Mouse (Mus musculus) embryonic facial prominence, embryonic 10.5 days (tissue): Measurements from ENCODE around the gene H6pd. TPM values are rescaled to one million over a fixed set of nuclear protein-coding genes. Genes with fewer than 3 reads are reported as not detected.

Experiments used
- DNase-seq: peaks from one replicate; pipeline ENCODE4 v3.0.0-alpha.2; 2017; ENCODE audit warnings: low spot score
- H3K27ac ChIP-seq: fragments of 300-500 bp; sonication (generic); replicated peaks from 2 replicates; pipeline ENCODE4 v1.5.1; 2016; ENCODE audit warnings: mild to moderate bottlenecking
- H3K27me3 ChIP-seq: fragments of 300-500 bp; sonication (generic); replicated peaks from 2 replicates; pipeline ENCODE4 v1.6.1; 2016; ENCODE audit warnings: low read depth, mild to moderate bottlenecking; ENCODE audit not compliant: poor library complexity, severe bottlenecking
- H3K36me3 ChIP-seq: fragments of 300-500 bp; sonication (generic); replicated peaks from 2 replicates; pipeline ENCODE4 v1.6.1; 2016; ENCODE audit warnings: mild to moderate bottlenecking, moderate library complexity
- H3K4me1 ChIP-seq: fragments of 300-500 bp; sonication (generic); 2 replicates; pipeline ENCODE4 v1.6.1; 2016
- H3K4me3 ChIP-seq: fragments of 300-500 bp; sonication (generic); 2 replicates; pipeline ENCODE4 v1.5.1; 2016; ENCODE audit warnings: mild to moderate bottlenecking, moderate library complexity
- H3K9me3 ChIP-seq: fragments of 300-500 bp; sonication (generic); 2 replicates; pipeline ENCODE4 v1.6.1; 2016; ENCODE audit warnings: mild to moderate bottlenecking
- WGBS: fragments of 180-500 bp; shearing (Covaris S2); methylation state at CpG from one replicate; pipeline ENCODE4 v1.1.7; 2016; 5-methylcytosine and 5-hydroxymethylcytosine counted together
- polyA plus RNA-seq: library from polyadenylated mRNA; unstranded; fragments of >200 nt; fragmentation: Nextera tagmentation; extraction: Ambion mirVana; gene quantifications from 2 replicates; pipeline ENCODE4 v1.2.1, GENCODE M21; 2016

H6pd gene
- polyA plus RNA-seq, 1 experiment from 2014 or later, result 5.3 TPM

DNA sequence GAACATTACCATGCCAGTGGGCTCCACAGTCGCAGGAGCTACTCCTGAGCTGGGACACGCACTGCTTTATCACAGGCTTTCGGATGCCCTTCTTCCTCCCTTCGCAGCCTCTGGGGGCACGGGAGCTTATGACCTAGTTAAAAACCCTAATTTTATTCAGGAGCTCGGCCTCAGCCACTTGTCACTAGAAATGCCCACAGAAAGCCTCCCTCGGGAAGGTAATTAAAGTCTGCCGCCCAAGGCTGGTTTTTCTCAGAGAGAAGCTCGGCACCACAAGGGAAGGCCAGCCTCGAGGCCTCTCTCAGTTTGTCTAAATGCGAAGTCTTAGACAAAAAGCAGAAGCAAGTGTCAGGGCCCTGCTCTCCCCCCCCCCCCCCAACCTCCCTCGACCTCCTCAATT is 64.6 kb downstream of the H6pd start:
- Histone ChIP-seq H3K4me3 (peak overlapping the region; percentile 22; the same call in 1 of the 2 replicates), H3K27ac (peak overlapping the region; percentile 78), H3K4me1 (peaks cover 99% of the 10 kb centered on the region), H3K27me3 (peaks cover 8% of the 10 kb centered on the region; the same call in 1 of the 2 replicates), H3K36me3 (no peaks in the 10 kb centered on the region), H3K9me3 (no peaks in the 10 kb centered on the region)
- DNase-seq, result peak; percentile 59
- WGBS, result 23% methylated on average over 12 of the region's 12 CpGs

DNA sequence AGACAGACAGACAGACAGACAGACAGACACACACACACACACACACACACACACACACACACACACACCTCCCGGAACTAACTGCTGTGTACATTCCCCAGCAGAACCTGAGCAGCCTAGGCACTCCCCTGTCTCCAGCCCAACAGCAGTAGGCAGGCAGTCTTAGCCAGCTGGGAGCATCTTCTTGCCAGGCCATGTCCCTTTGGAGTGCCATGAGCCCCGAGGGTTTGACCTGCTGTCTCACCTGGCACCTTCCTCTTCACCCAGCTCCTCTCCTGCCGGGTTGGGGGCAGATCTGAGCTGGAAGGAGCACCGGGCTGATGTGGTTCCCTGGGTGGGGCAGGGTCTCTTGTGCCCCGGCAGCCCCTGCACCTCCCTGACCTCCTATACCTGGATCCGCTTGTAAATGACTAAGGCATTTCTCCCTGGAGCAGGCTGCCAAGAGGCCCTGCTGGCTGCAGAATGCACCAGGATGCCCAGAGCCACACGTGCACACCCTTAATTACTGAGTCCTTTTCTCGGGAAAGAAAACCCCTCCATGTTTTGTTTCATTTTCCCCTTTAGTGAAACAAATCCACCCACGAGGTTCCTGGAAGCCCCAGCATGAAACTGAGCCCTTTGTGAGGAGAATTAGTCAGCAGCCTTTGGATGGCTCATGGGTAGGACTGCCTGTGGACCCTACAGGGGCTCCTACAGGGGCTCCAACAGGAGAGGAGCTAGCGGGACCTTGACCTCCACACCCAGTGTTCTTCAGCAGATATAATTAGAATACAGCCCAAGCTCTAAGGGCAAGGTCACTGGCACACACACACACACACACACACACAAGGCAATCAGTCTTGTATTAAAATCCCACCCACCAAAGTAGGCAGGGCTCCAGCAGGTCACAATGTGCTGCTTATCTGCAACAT is 65.7 kb downstream of the H6pd start:
- Histone ChIP-seq H3K36me3 (no peaks in the 10 kb centered on the region), H3K27me3 (peaks cover 8% of the 10 kb centered on the region; the same call in 1 of the 2 replicates), H3K4me3 (no peak overlapping the region), H3K4me1 (peaks cover 99% of the 10 kb centered on the region), H3K27ac (peak overlapping the region; percentile 78), H3K9me3 (no peaks in the 10 kb centered on the region)
- 52% methylated on average over 10 of the region's 10 CpGs for WGBS
- DNase-seq, result no peak

DNA sequence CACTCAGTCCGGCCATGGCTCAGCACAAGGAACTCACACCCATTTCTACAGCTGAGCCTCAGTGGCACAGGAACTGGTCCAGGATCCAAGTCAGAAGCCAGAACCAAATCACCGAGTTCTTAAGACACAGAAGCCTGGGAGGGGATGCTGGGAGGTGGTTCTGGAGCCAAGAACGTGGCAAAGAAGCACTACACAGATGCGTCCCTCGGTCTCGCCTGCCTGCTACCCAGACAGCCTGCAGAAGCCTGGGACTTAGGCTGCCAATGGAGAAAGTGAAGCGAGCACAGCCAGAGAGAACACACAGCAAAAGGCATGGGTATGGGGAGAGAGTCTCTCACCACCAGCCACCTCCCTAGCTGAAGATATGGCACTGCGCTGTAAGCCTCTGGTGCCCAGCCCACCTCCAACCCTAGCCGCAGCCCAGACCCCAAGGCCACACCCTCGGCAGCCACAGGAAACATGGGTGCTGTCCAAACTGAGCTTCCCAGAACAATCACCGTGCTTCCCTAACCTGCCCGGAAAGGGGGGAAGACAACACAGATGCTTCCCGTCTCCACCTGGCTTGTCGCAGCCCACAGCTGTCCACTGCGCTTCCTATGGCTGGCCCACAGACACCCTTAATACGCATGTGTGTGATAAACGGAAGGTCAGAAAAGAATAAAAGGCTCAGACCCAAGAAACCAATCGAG is 67.6 kb downstream of the H6pd start:
- Histone ChIP-seq H3K9me3 (no peaks in the 10 kb centered on the region), H3K27ac (peak overlapping the region; percentile 35; the same call in 1 of the 2 replicates), H3K36me3 (no peaks in the 10 kb centered on the region), H3K27me3 (no peaks in the 10 kb centered on the region), H3K4me1 (peaks cover 100% of the 10 kb centered on the region), H3K4me3 (no peak overlapping the region)
- DNase-seq, result no peak
- WGBS, result 87% methylated on average over 18 of the region's 18 CpGs

DNA sequence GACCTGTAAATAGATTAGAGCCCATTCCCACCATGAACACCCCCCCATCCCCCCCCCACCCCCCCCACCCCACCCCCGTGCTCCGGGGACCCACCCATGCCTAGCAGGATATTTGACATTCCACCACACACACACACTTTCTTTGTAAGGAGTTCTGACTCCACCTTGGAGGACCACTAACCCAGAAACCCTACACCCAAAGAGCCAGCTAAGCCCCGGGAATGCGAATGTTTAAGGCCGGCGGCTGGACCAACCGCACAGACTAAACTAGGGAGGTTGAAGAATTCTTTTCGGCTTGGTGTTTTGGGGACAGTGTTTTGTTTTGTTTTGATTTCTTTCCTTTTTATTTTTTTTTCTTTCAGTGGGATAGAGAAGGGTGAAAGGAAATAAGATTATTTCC is 70.1 kb downstream of the H6pd start:
- Histone ChIP-seq H3K4me3 (no peak overlapping the region), H3K27me3 (no peaks in the 10 kb centered on the region), H3K36me3 (no peaks in the 10 kb centered on the region; the same call in 1 of the 2 replicates), H3K9me3 (no peaks in the 10 kb centered on the region), H3K27ac (peak overlapping the region; percentile 72; the same call in 1 of the 2 replicates), H3K4me1 (peaks cover 79% of the 10 kb centered on the region)
- DNase-seq, result peak; percentile 64
- 37% methylated on average over 8 of the region's 8 CpGs for WGBS

DNA sequence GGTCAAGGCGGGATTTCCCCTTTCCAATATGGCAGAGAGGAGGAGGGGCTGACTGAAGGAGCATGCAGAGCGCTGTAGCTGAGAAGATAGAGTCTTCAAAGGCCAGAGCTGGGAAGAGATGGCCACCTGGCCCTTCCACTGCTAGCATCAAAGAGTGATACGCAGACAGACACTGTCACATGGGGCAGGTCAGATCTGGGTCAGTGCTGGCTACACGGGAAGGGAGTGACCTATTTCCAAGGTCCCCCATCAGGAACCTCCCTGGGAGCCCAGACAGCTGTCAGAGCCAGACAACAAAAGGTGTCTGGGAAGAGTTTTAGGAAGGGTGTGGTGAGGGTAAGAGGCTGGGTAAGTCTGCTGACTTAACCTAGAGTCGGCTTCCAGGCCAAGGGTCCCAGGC is 71.9 kb downstream of the H6pd start:
- peaks cover 12% of the 10 kb centered on the region for H3K36me3 ChIP-seq
- WGBS, result 58% methylated on average over 5 of the region's 5 CpGs
- peak overlapping the region; percentile 20 for H3K27ac ChIP-seq
- H3K27me3 ChIP-seq, result no peaks in the 10 kb centered on the region
- peaks cover 69% of the 10 kb centered on the region for H3K4me1 ChIP-seq
- DNase-seq, result peak; percentile 38
- H3K4me3 ChIP-seq, result no peak overlapping the region
- peaks cover under 1% of the 10 kb centered on the region; the same call in 1 of the 2 replicates for H3K9me3 ChIP-seq

DNA sequence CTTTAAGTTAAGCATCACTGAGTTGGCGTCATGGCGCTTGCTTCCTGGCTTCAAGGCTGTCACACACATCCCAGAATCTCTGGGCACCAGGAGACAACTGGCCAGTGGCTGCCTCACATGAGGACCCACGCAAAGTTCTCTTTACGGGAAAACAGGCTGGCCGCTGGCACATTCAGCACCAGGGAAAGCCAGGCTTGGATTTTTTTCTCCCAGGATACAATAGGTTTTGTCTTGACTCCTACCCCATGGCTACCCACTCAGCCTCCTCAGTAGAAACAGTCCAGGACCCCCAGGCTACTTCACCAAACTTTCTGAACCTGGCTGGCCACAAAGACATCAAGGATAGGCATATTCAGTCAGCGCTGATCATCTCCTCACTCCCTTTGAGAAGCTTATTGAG is 73.4 kb downstream of the H6pd start:
- peaks cover 15% of the 10 kb centered on the region for H3K36me3 ChIP-seq
- no peak overlapping the region for H3K27ac ChIP-seq
- H3K4me3 ChIP-seq, result no peak overlapping the region
- 89% methylated on average over 6 of the region's 6 CpGs for WGBS
- no peak for DNase-seq
- H3K9me3 ChIP-seq, result peaks cover 3% of the 10 kb centered on the region; the same call in 1 of the 2 replicates
- H3K4me1 ChIP-seq, result peaks cover 60% of the 10 kb centered on the region
- H3K27me3 ChIP-seq, result no peaks in the 10 kb centered on the region

DNA sequence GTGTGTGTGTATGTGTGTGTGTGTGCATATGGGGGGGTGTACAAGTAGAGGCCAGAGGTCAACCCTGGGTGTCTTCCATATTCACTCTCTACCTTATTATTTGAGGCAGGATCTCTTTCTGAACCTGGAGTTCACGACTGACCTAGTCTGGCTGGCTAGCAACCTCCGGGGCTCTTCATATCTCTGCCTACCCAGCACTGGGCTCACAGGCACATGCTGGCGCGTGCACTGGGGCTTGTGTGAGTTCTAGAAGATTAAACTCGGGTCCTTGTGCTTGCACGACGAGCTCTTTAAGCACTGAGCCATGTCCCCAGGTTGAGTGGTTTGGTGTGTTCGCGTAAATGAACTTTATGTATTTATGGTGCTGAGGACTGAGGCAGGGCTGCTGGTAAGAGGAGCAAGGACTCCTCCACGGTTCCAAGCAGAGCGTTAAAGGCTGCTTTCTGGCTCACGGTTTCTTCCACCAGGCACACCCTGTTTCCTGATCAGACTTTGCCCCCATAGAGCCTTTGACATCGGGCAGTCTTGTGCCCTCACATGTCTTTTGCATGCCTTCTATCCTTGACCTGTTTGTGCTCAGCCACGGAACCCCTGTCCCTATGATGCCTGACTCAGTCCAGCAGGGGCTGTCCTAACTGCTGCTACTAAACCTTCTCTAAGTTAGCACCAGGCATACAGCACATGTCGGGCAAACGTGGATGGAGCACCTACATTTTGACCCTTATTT is 75.1 kb downstream of the H6pd start:
- no peak overlapping the region for H3K27ac ChIP-seq
- DNase-seq, result no peak
- no peaks in the 10 kb centered on the region for H3K27me3 ChIP-seq
- 90% methylated on average over 16 of the region's 16 CpGs for WGBS
- H3K36me3 ChIP-seq, result peaks cover 15% of the 10 kb centered on the region
- H3K9me3 ChIP-seq, result peaks cover 3% of the 10 kb centered on the region; the same call in 1 of the 2 replicates
- no peak overlapping the region for H3K4me3 ChIP-seq
- H3K4me1 ChIP-seq, result peaks cover 52% of the 10 kb centered on the region

DNA sequence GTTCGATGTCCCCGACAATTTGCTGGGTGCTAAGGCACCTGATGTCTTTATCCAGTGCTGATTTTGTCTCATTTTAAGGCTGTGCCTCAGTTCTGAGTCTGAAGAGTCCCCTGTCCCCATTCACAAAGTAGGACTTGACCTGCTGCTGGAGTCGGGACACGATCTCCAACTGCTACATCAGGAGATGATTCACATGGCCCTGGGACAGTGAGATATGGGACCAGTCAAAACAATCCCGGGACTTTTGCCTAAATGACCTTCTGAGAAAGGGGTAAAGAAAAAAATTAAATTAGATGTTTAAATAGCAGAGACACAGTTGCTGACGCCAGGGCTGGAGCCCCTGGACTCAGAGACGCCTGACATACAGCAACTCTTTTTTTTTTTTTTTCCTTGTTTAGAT is 75.8 kb downstream of the H6pd start:
- WGBS, result 91% methylated on average over 7 of the region's 7 CpGs
- peaks cover 15% of the 10 kb centered on the region for H3K36me3 ChIP-seq
- H3K4me3 ChIP-seq, result no peak overlapping the region
- no peak overlapping the region for H3K27ac ChIP-seq
- DNase-seq, result no peak
- H3K27me3 ChIP-seq, result no peaks in the 10 kb centered on the region
- peaks cover 45% of the 10 kb centered on the region for H3K4me1 ChIP-seq
- H3K9me3 ChIP-seq, result peaks cover 3% of the 10 kb centered on the region; the same call in 1 of the 2 replicates

DNA sequence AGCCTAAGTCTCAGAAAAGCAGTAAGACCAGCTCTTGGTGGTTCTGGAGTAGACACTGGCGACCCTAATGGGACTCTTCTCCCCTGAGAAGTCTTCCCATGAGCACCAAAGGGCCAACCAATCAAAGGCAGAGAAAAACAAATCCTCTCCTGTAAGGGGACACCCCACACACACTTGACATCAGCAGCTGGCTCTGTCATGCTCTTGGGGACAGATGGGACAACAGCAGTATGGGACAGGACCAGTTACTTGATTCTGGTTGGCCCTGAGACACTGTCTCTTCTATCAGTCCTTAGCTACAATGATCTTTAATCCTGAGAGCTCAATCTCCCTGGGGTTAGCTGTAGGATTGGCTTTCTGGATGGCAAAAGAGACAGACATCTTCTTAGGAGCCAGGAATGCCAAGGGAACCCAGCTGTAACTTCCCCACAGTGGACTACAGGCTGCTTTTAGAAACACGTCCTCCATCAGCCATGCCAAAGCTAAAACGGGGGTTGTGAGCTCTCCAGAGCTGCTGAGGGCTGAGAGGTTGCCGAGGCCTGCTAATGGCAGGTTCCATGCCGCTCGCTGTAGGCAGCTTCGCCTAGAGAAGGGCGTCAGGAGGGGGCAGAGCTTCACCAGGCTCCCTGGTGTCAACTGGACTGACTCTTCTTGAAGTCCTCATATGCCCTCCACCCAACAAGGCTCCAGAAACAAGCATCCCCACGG is 76.6 kb downstream of the H6pd start:
- Histone ChIP-seq H3K27ac (no peak overlapping the region), H3K4me1 (peaks cover 38% of the 10 kb centered on the region), H3K9me3 (peaks cover 3% of the 10 kb centered on the region; the same call in 1 of the 2 replicates), H3K36me3 (peaks cover 15% of the 10 kb centered on the region), H3K27me3 (no peaks in the 10 kb centered on the region), H3K4me3 (no peak overlapping the region)
- WGBS, result 90% methylated on average over 9 of the region's 9 CpGs
- DNase-seq, result no peak

DNA sequence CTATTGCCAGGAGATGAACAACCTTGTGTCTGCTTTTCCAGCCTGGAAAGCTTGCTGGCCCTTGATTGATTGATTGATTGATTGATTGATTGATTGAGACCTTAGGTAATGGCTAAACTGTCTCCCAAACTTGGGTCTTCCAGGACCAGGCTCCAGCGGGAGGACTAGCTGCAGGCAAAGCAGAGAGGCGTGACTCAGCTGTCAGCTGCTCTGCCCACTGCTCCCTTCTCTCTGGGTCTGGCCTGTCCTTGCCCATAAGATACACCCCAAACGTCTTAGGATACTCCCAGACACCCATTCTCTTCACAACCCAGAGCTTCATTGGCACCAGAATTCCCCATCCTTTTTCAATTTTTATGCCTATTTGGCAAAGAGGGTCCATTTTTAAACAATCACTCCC is 78.1 kb downstream of the H6pd start:
- no peak for DNase-seq
- no peak overlapping the region for H3K4me3 ChIP-seq
- H3K36me3 ChIP-seq, result peaks cover 19% of the 10 kb centered on the region
- H3K9me3 ChIP-seq, result peaks cover 6% of the 10 kb centered on the region; the same call in 1 of the 2 replicates
- H3K4me1 ChIP-seq, result peaks cover 27% of the 10 kb centered on the region; the same call in 1 of the 2 replicates
- H3K27me3 ChIP-seq, result no peaks in the 10 kb centered on the region
- H3K27ac ChIP-seq, result no peak overlapping the region
- 64% methylated on average over 3 of the region's 3 CpGs for WGBS
